8 mouse cellular contexts compared by ENCODE assay signal in the genomic region with DNA sequence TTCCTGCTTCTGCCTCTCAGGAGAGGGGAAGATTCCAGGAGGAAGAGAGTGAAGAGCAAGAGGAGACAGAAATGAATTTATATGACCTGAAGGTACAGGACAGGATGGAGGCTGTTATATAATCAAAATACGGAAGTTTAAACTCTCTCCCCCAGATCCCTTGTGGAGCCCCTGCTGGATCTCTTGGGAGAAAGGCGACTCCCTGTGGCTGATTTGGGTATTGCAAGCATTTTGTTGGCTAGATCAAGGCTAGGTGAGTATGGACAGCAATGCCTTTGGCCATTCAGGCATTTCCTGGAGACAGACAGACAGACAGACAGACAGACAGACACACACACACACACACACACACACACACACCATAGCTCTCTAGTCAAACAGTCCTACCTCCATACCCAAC. TPM values are rescaled to one million over a fixed set of nuclear protein-coding genes. Genes with fewer than 3 reads are reported as not detected.
DNase-seq lines count a peak whose midpoint lies in the region; ATAC-seq and TF ChIP-seq lines count a peak whose summit lies in the region.

No protein-coding gene starts in this region.

- H3K79me2 ChIP-seq in CH12.LX (replicated peaks; ENCODE audit: control insufficient read depth, extremely low read depth, insufficient read depth, poor library complexity, severe bottlenecking): no peaks in the 10 kb centered on the region

- H3K4me1 ChIP-seq in CH12.LX (ENCODE audit: control insufficient read depth in 1 of 2, insufficient read depth in 2 of 2): peaks cover 5 to 40% of the 10 kb centered on the region in 2 experiments; a peak in 3 of 4 replicates
- peaks cover 0 to 11% of the 10 kb centered on the region in 2 experiments; a peak in 2 of 4 replicates for H3K4me1 ChIP-seq in liver, embryonic 14.5 days (replicated peaks; ENCODE audit: control insufficient read depth in 2 of 2, insufficient read depth in 2 of 2, low read length in 1 of 2)

- H3K9me3 ChIP-seq in CH12.LX (replicated peaks; ENCODE audit: low read length): no peaks in the 10 kb centered on the region
- no peaks in the 10 kb centered on the region for H3K9me3 ChIP-seq in liver, embryonic 14.5 days (ENCODE audit: control insufficient read depth, low read length)

- peak; percentile 86 to 93 for TF ChIP-seq CTCF in CH12.LX (conservative IDR thresholded peaks at IDR 0.05 in 1 of 2, IDR thresholded peaks at IDR 0.05 in 1 of 2; ENCODE audit: low read depth in 2 of 2, low read length in 2 of 2)
- TF ChIP-seq CTCF in liver, embryonic 14.5 days (IDR thresholded peaks at IDR 0.05; ENCODE audit: low read depth): peak; percentile 82

- no peak for TF ChIP-seq POLR2A in CH12.LX (IDR thresholded peaks at IDR 0.05; ENCODE audit: low read depth, low read length)

- no peak overlapping the region for H3K4me3 ChIP-seq in CH12.LX (replicated peaks in 1 of 3; ENCODE audit: low read depth in 2 of 3, low read length in 2 of 3, poor library complexity in 1 of 3)
- H3K4me3 ChIP-seq in liver, embryonic 14.5 days (ENCODE audit: insufficient read depth in 1 of 2, low read depth in 2 of 2, low read length in 2 of 2): no peak overlapping the region

- WGBS in liver, embryonic 14.5 days (ENCODE audit: insufficient replicate concordance): 3% methylated on average over 2 of the region's 2 CpGs

- H3K36me3 ChIP-seq in CH12.LX (replicated peaks in 1 of 2; ENCODE audit: control insufficient read depth in 1 of 2, insufficient read depth in 1 of 2, low read length in 1 of 2): no peaks in the 10 kb centered on the region
- H3K36me3 ChIP-seq in liver, embryonic 14.5 days (replicated peaks; ENCODE audit: control insufficient read depth, insufficient read depth, low read depth): no peaks in the 10 kb centered on the region

- in situ Hi-C loops in CH12.LX (cut with MboI; ENCODE audit: low pct_ligation_motif_present, low pct_unique_long_range_greater_than_20kb, low sequenced_read_pairs): loop anchor here (5.0 to 10.0 kb wide), 2 partner anchors 83 to 175 kb away; no protein-coding TSS in a partner anchor

- dilution Hi-C loops in CH12.LX (cut with MboI; ENCODE audit: extremely low pct_ligation_motif_present, extremely low pct_unique_long_range_greater_than_20kb, low sequenced_read_pairs): no loop called here

- no peak for ATAC-seq in liver, embryonic 14.5 days (ENCODE audit: insufficient read depth)
- ATAC-seq in inflammation-experienced regulatory T-cells, adult 6 months: no peak

- no peak overlapping the region for H3K9ac ChIP-seq in CH12.LX (ENCODE audit: insufficient read depth, low read depth)
- H3K9ac ChIP-seq in liver, embryonic 14.5 days (replicated peaks): no peak overlapping the region

- no peak for TF ChIP-seq EP300 in CH12.LX (IDR thresholded peaks at IDR 0.05; ENCODE audit: low read length)
- TF ChIP-seq EP300 in liver, embryonic 14.5 days (IDR thresholded peaks at IDR 0.05; ENCODE audit: low read depth): no peak

- TF ChIP-seq RAD21 in CH12.LX (IDR thresholded peaks at IDR 0.05; ENCODE audit: low read depth, low read length): peak; percentile 79

- no peak overlapping the region for H3K4me2 ChIP-seq in CH12.LX (ENCODE audit: insufficient read depth, low read depth, poor library complexity, severe bottlenecking)
- H3K4me2 ChIP-seq in liver, embryonic 14.5 days (ENCODE audit: low read depth): no peak overlapping the region

- DNase-seq in 416B (ENCODE audit: low read depth) (peak; percentile 81), CH12.LX (ENCODE audit: extremely low read depth) (peak; percentile 79)
- DNase-seq in c-Kit-negative CD71-positive TER-119-positive erythroid progenitor cells, embryonic 14.5 days (ENCODE audit: low read depth, low spot score): peak; percentile 17
- DNase-seq in gastrocnemius, adult 8-10 months (ENCODE audit: low spot score in 2 of 2): peak; percentile 72 to 81
- peak; percentile 88 to 97 for DNase-seq in kidney, postnatal 25 days
- DNase-seq in liver, embryonic 14.5 days (ENCODE audit: low read depth in 3 of 3, low spot score in 3 of 3): peak; percentile 41 to 42 (median 41)
- DNase-seq in right cerebral cortex, postnatal 14 days: peak; percentile 74

- H3K27me3 ChIP-seq in CH12.LX (replicated peaks): no peaks in the 10 kb centered on the region
- no peaks in the 10 kb centered on the region for H3K27me3 ChIP-seq in liver, embryonic 14.5 days (ENCODE audit: control insufficient read depth, insufficient read depth, low read length)

- H3K27ac ChIP-seq in CH12.LX (ENCODE audit: insufficient read depth, low read depth): no peak overlapping the region
- H3K27ac ChIP-seq in liver, embryonic 14.5 days: no peak overlapping the region

TF ChIP-seq in CH12.LX, 34 proteins besides CTCF, POLR2A, EP300 and RAD21:
- TF ChIP-seq ZMIZ1 (IDR thresholded peaks at IDR 0.05; ENCODE audit: low read depth, low read length) (no peak), ETS1 (conservative IDR thresholded peaks at IDR 0.05; ENCODE audit: low read depth, low read length) (no peak), POLR2AphosphoS2 (IDR thresholded peaks at IDR 0.05; ENCODE audit: low read depth, low read length) (no peak), IRF4 (IDR thresholded peaks at IDR 0.05; ENCODE audit: low read depth, low read length) (0 out of 2 replicates have a peak, but pooled peaks have one; percentile 18), CHD1 (IDR thresholded peaks at IDR 0.05; ENCODE audit: low read depth, low read length) (no peak), ZKSCAN1 (IDR thresholded peaks at IDR 0.05; ENCODE audit: borderline replicate concordance, low read depth, low read length) (no peak), NELFE (IDR thresholded peaks at IDR 0.05; ENCODE audit: low read depth, low read length) (no peak), GABPA (IDR thresholded peaks at IDR 0.05; ENCODE audit: insufficient replicate concordance, low read depth, low read length) (no peak), SIN3A (IDR thresholded peaks at IDR 0.05; ENCODE audit: low read length) (no peak), E2F4 (IDR thresholded peaks at IDR 0.05; ENCODE audit: insufficient replicate concordance, low read depth, low read length) (no peak), UBTF (IDR thresholded peaks at IDR 0.05; ENCODE audit: low read depth, low read length) (no peak), MAZ (IDR thresholded peaks at IDR 0.05; ENCODE audit: low read depth, low read length) (no peak), NRF1 (IDR thresholded peaks at IDR 0.05; ENCODE audit: low read depth, low read length) (no peak), SMC3 (IDR thresholded peaks at IDR 0.05; ENCODE audit: low read depth, low read length) (peak; percentile 82), ELF1 (IDR thresholded peaks at IDR 0.05; ENCODE audit: low read depth, low read length) (peak; percentile 58; the same call in 1 of the 2 replicates), ZNF384 (IDR thresholded peaks at IDR 0.05; ENCODE audit: low read depth, low read length) (no peak)

RNA-seq across cellular contexts. Expression of gene Tns1, which starts 46.9 kb away (rescaled TPM):
- total RNA-seq in CH12.LX (2012; rRNA removed) (0.89 and 1.0 TPM in 2 replicates), CH12.LX (2014; rRNA removed) (0.40 and 0.89 TPM in 2 replicates)
- 2.5 and 3.6 TPM in 2 replicates for polyA plus RNA-seq in CH12.LX (2012; ENCODE audit: insufficient read length, low read depth)
- 100 to 1,000 TPM; 217 to 331 (median 279) TPM for total RNA-seq in gastrocnemius, adult 8-10 months (2022)
- 7.2 and 8.7 TPM in 2 replicates for polyA plus RNA-seq in liver, embryonic 14.5 days (2012; rRNA removed)
- polyA plus RNA-seq in liver, embryonic 14.5 days (2014; fragmentation: Nextera tagmentation; extraction: Ambion mirVana): 15.7 and 20.8 TPM in 2 replicates
- polyA plus RNA-seq in inflammation-experienced regulatory T-cells, adult 6 months (2017; shearing (Covaris generic)): 10 to 100 TPM in 2 of 3 experiments, 1 to 10 TPM in 1; 9.1 to 16.3 (median 15.5) TPM

RNA-seq across cellular contexts. Expression of gene Rufy4, which starts 48.0 kb away (rescaled TPM):
- total RNA-seq in CH12.LX (2012; rRNA removed): not detected in 2 replicates
- not detected in 2 replicates for total RNA-seq in CH12.LX (2014; rRNA removed)
- not detected in 2 replicates for polyA plus RNA-seq in CH12.LX (2012; ENCODE audit: insufficient read length, low read depth)
- not detected for total RNA-seq in gastrocnemius, adult 8-10 months (2022)
- 0.02 and 0.09 TPM in 2 replicates for polyA plus RNA-seq in liver, embryonic 14.5 days (2012; rRNA removed)
- 0.04 TPM in 1 of 2 replicates, not detected in the other for polyA plus RNA-seq in liver, embryonic 14.5 days (2014; fragmentation: Nextera tagmentation; extraction: Ambion mirVana)
- not detected for polyA plus RNA-seq in inflammation-experienced regulatory T-cells, adult 6 months (2017; shearing (Covaris generic))

Comparison
In these comparisons a context has a peak if more than half of its experiments do, and no peak if none do; other contexts are left out.
1. DNase-seq: peak in every context shown above with its lines; median percentile 92 in kidney, postnatal 25 days; 81 in 416B; 79 in CH12.LX; 76 in gastrocnemius, adult 8-10 months; 74 in right cerebral cortex, postnatal 14 days; 41 in liver, embryonic 14.5 days; 17 in c-Kit-negative CD71-positive TER-119-positive erythroid progenitor cells, embryonic 14.5 days.